Mouse (Mus musculus): ENCODE measurements around the gene Cwf19l1.
A peak's percentile ranks its signal among the peaks of the same experiment; 100 is the strongest.
"Not testable (repeated sequence)": the region's sequence is repeated elsewhere in the genome, so short reads cannot be mapped to it uniquely, and the experiment has no call there.

The Cwf19l1 gene

DNA sequence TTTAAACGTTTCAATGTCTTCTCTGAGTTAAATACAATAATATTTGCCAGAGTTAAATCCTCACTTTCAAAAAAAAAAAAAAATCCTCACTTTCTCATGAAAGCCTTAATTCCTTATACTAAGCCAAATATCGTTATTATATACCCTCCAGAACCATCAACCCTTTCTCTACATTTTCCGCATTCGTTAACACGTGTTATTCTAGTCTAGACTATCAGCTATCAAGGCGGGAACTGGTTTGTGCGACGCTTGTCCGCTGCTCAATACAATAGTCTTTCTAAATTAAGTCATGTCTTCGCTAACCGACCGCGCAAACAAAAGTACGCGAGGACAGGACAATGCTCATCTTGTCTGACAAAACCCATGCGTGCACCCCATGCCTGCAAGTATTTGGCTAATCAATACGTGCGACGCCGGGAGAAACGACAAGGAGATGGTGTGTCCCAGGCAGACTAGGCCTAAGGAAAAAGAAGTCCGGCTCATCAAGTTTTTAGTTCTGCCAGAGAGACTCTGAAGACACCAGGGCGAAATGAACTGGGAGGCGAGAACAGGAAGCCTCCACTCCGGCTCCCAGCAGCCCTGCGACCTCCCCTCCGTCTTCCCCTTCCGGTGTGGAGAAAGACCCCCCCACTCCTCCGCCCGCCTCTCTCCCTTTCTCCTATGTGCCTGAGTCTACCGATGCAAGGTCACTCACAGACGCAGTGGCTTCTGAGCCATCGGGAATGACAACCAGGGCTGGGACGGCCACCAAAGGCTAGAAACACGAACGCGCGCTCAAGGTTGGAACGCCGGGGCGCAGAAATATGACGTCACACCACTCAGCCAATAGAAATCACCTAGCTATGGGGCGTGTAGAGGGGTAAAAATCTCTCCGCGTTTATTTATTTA is at the start of gene Cwf19l1:
TSS of gene Cwf19l1 (minus strand) at position 805 of the 888 bp plus-strand sequence.
- DNase-seq (ENCODE audit: low spot score in 2 of 2) = peak; percentile 83 to 85

GRCm38 (mm10) chr19:44183968-44184367 is 48.3 kb upstream of the Cwf19l1 start:
- DNase-seq (ENCODE audit: low spot score in 2 of 2) = no peak

DNA sequence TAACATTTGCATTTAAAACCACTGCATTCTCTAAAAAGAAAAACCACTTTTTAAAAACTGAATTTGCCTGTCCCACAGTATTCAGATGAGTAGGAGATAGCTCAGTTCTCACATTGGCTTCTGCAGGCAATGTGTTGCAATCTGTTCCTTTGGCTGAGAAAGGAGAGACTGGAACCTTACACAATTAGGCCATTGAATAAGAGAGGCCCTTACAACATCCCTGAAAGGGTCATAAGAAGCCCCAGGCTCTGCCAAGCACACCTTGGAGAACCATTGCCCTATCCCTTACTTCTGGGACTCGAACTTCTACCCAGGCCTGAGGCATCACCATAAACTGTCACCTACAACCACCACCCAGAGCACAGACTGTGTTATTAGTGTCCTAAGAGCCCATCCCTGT is 44.8 kb upstream of the Cwf19l1 start:
- DNase-seq (ENCODE audit: low spot score in 2 of 2) = no peak

- DNase-seq (ENCODE audit: low spot score in 2 of 2) = no peak
Measured at GRCm38 (mm10) chr19:44176741-44177140, 41.1 kb upstream of the Cwf19l1 start.

DNA sequence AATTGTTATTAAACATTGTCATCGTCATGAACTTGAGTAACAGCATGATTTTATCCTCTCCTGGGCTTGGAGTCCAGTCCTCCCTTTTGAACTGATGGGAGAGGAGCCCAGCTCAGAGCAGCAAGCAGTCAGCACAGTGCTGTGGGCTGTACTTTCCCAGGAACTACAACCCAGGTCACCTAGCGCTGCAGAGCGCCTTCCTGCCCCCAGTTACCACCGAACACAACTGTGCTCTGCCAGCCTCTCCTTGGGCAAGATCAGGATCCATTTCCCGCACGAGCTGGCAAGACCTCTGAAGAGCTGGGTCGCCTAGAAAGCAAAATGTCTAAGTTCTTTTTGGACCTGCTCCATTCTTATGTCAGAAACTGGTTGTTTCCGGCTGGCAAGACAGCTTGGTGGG is 39.2 kb upstream of the Cwf19l1 start:
- DNase-seq (ENCODE audit: low spot score in 2 of 2) = no peak

DNA sequence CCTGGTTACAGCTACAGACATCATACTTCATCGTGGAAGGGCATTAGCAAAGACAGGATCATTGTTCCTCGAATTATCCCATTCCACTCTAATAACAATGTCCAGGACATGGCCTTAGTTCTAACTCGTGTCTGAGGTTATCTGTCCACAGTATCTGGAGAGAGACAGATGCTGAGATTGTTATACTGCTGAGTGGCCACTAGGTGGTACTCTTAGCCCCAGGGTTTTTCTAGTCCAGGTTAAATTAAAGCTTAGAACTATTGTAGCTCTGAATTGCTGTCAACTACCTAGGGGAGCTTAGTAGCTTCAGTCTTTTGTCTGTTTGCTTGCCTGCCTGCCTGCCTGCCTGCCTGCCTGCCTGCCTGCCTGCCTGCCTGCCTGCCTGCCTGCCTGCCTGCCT is 25.8 kb upstream of the Cwf19l1 start:
- no peak for DNase-seq (ENCODE audit: low spot score in 2 of 2)

- DNase-seq (ENCODE audit: low spot score in 2 of 2) = no peak
Measured at GRCm38 (mm10) chr19:44159386-44159785, 23.7 kb upstream of the Cwf19l1 start.

DNA sequence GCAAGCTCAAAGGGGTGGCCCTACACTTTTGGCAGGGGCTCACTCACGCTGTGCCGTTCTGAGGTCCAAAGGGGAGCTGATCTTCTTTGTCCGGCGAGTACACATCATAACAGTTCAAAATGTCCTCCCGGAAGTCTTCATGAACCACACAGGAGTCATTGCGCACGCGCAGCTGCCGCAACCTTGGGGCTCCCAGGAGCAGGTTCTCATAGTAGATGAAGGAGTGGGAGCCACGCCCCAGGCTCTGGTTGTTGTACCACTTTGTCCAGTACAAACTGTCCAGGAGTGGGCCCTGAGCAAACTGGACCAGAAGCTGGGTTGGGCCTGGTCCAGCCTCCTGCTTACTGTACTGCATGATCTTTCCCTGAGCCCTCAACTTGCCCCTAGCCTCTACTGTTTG is 21.3 kb upstream of the Cwf19l1 start:
- DNase-seq (ENCODE audit: low spot score in 2 of 2) = no peak

GRCm38 (mm10) chr19:44153781-44154180 is 18.1 kb upstream of the Cwf19l1 start:
- DNase-seq (ENCODE audit: low spot score in 2 of 2) = no peak

- DNase-seq (ENCODE audit: low spot score in 2 of 2) = no peak
Measured at GRCm38 (mm10) chr19:44148991-44149390, 13.3 kb upstream of the Cwf19l1 start.

DNA sequence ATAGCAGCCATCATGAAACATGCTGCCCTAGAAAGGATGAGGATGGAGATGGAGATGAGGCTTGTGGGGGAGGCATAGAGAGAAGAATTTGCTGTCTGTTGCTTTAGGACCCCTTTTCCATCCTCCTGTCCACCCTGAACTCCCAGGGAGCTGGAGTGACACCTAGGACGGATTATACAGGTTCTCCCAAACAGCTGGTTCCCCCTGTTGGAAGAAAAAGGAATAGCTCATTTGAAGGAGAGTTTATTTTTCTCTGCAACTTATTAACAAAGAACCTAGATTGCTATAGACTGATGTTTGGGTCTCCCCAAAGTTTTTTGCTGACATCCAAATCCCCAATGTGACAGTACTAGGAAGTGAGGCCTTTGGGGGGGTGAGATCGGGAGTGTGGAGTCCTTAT is 12.7 kb upstream of the Cwf19l1 start:
- DNase-seq (ENCODE audit: low spot score in 2 of 2) = no peak

DNA sequence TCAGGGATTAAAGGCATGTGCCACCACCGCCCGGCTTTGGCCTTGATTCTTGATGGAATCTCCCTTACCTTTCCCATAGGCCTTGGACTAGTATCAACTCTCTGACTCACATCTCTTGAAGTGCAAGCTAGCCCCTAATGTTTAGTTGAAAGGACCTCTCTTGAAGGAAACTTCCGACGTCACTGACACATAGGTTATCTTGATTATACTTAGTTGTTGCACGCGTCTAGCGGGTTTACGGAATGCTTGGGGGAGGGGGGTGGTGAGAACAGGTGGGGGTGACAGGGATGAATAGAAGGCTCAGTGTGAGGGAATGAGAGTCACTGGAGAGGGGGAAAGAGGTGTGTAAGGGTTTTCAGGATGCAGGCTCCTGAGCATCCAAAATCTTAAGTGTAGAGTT is 11.3 kb upstream of the Cwf19l1 start:
- no peak for DNase-seq (ENCODE audit: low spot score in 2 of 2)

- DNase-seq (ENCODE audit: low spot score in 2 of 2) = no peak
Measured at GRCm38 (mm10) chr19:44146568-44146879, 10.8 kb upstream of the Cwf19l1 start.

- DNase-seq (ENCODE audit: low spot score in 2 of 2) = peak; percentile 75 to 76
Measured at GRCm38 (mm10) chr19:44145702-44146567, 10.3 kb upstream of the Cwf19l1 start, which contains the start of gene Bloc1s2. Bloc1s2 (minus strand) TSS chr19:44146446.

- DNase-seq (ENCODE audit: low spot score in 2 of 2) = no peak
Measured at GRCm38 (mm10) chr19:44144366-44144765, 8.7 kb upstream of the Cwf19l1 start.

DNA sequence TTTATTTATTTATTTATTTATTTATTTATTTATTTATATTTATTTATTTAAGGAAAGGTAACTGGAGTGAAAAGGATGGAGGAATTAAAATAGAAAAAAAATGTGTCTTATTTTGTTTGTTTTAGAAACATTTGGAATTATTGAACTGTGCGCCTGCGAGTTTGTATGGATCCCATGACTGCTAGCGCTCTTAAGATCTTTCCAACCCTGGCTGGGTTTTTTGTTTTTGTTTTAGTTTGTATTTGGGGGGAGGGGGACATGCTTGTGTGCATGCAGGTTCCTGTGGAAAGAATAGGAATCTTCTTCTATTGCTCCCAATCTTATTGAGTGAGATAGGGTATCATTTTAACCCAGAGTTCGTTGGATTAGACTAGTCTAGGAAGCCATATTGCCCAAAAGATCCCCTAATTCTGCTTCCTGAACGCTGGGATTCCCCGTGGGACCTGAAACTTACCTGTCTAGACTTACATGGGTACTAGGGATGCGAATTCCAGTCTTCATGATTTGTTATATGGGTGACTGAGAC is 347 bp upstream of the Cwf19l1 start:
- no peak for DNase-seq (ENCODE audit: low spot score in 2 of 2)

GRCm38 (mm10) chr19:44132917-44133316 is 2.8 kb downstream of the Cwf19l1 start:
- no peak for DNase-seq (ENCODE audit: low spot score in 2 of 2)

- no peak for DNase-seq (ENCODE audit: low spot score in 2 of 2)
Measured at GRCm38 (mm10) chr19:44128560-44128959, 7.1 kb downstream of the Cwf19l1 start.

DNA sequence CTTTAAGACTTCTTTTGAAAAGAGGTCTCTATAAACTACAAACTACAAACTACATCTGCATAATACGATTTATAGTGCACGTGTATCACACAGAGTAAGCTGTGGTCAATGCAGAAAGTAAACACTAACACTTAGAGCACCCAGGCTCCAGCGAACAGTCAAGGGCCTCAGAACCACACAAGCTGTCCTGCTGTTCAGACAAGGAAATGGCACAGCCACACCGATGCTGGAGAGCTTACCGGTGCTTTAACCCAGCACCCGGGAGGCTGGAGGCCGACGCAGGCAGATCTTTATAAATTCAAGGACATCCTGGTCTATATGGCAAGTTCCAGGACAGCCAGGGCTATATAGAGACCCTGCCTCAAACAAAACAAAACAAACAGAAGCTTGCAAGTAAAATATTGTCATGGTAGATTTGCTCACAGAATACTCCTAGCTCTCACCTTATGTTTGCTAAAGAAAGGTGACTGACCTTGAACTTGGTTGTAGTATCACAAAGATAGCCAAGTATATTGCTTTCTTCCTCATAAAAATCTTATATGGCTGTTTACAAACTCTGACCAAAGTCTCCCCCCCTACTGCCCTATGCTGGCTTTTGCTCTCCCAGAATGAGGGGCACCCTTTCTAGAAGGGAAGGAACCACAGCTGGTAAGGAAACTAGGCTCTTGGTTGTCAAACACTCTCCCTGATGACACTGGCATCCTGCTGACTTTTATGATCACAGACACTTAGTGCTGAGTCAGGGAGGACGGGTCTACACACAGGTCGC is 7.8 kb downstream of the Cwf19l1 start:
- no peak for DNase-seq (ENCODE audit: low spot score in 2 of 2)

DNA sequence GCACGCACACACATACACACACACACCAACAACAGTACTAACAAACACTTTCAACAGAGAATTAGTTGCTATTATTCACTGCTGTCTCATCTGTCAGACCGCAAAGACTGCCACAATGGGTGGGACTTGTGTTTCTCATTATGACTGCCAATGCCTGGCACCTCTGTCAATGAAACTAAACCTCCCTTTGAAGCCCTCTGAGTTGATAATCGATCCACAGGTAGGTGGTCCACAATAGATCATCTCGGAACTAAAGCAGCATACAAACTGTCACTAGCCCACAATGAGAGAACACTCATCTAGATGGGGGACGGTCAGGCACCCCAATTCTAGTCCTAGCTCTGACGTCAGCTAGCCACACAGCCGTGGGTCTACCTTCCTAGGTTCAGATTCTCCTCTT is 14.5 kb downstream of the Cwf19l1 start:
- no peak for DNase-seq (ENCODE audit: low spot score in 2 of 2)

- DNase-seq (ENCODE audit: low spot score in 2 of 2) = not testable (repeated sequence)
Measured at GRCm38 (mm10) chr19:44120686-44121085, 15.0 kb downstream of the Cwf19l1 start.

- DNase-seq (ENCODE audit: low spot score in 2 of 2) = no peak
Measured at GRCm38 (mm10) chr19:44117793-44118192, 17.9 kb downstream of the Cwf19l1 start.
